Mouse (Mus musculus): ENCODE measurements around the gene Reep1. TPM values are rescaled to one million over a fixed set of nuclear protein-coding genes. Genes with fewer than 3 reads are reported as not detected.
"Not testable (repeated sequence)": the region's sequence is repeated elsewhere in the genome, so short reads cannot be mapped to it uniquely, and the experiment has no call there.

The Reep1 gene
- polyA plus RNA-seq, 1 experiment from 2014 or later, result 8.1 TPM

- DNase-seq (ENCODE audit: low spot score); H3K4me3 ChIP-seq (ENCODE audit: low read depth, low read length): not testable (repeated sequence)
Observed at GRCm38 (mm10) chr6:71846906-71847305, 139.5 kb downstream of the Reep1 start.

More at GRCm38 (mm10) chr6:71846906-71847305, 139.5 kb downstream of the Reep1 start:
- H3K4me2 ChIP-seq (ENCODE audit: low read depth, severe bottlenecking); H3K9me3 ChIP-seq (ENCODE audit: control insufficient read depth, low read length); H3K4me1 ChIP-seq (ENCODE audit: control insufficient read depth, insufficient read depth, low read length); H3K36me3 ChIP-seq (ENCODE audit: control insufficient read depth, insufficient read depth, low read length); H3K9ac ChIP-seq (ENCODE audit: low read length); ATAC-seq (ENCODE audit: insufficient number of reproducible peaks, low FRiP score, low TSS enrichment, low read depth); H3K27ac ChIP-seq (replicated peaks; ENCODE audit: low read depth, low read length); H3K27me3 ChIP-seq (ENCODE audit: control insufficient read depth, insufficient read depth, low read length): not testable (repeated sequence)
- WGBS, result 95% methylated on average over 6 of the region's 6 CpGs

Other genes with a start within 250 kb of the Reep1 start
- gene Rnf103, start 213.7 kb upstream of the Reep1 start, polyA plus RNA-seq (2014; fragmentation: Nextera tagmentation; extraction: Ambion mirVana), result 13.7 and 14.4 TPM in 2 replicates
- 51.7 and 52.8 TPM in 2 replicates for gene Chmp3, start 163.8 kb upstream of the Reep1 start, polyA plus RNA-seq (2014; fragmentation: Nextera tagmentation; extraction: Ambion mirVana)
- 55.0 and 55.4 TPM in 2 replicates for gene Kdm3a, start 74.6 kb upstream of the Reep1 start, polyA plus RNA-seq (2014; fragmentation: Nextera tagmentation; extraction: Ambion mirVana)
- 62.3 and 66.9 TPM in 2 replicates for gene Mrpl35, start 119.4 kb downstream of the Reep1 start, polyA plus RNA-seq (2014; fragmentation: Nextera tagmentation; extraction: Ambion mirVana)
- gene Immt, start 123.8 kb downstream of the Reep1 start, polyA plus RNA-seq (2014; fragmentation: Nextera tagmentation; extraction: Ambion mirVana), result 208 and 213 TPM in 2 replicates
- gene Ptcd3, start 201.2 kb downstream of the Reep1 start, polyA plus RNA-seq (2014; fragmentation: Nextera tagmentation; extraction: Ambion mirVana), result 138 TPM in 2 replicates
- 31.0 and 36.1 TPM in 2 replicates for gene Polr1a, start 201.5 kb downstream of the Reep1 start, polyA plus RNA-seq (2014; fragmentation: Nextera tagmentation; extraction: Ambion mirVana)